Comparison of ENCODE assay signal across 9 mouse cellular contexts in the genomic region with DNA sequence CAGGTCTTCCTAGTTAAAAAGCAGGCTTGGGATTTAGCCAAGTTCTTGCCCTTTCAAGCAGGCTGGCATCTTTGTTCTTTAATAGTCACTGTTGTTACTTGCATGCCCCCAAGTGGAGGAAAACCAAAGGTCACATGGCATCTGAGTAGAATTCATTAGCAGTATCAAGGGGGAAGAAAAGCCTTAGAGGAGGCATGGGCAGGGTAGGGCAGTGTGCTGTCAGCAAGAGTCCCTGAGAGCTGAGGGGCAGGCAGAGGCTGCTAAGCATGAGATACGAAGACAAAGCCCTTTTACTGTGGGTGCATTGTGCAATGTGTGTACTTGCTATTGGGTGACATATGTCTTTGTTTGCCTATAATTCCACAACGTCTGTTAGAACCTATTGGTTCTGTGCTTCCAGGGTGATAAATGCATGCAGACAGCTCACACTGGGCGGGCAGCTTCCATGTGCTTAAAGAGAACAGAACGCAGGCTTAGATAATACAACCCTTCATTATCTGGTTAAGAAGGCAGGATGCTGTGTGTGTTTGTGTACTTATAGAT.
A peak's percentile ranks its signal among the peaks of the same experiment; 100 is the strongest.
DNase-seq lines count a peak whose midpoint lies in the region; ATAC-seq lines count a peak whose summit lies in the region.
"Had no signal": no experiment of that assay in that cellular context is flagged by ENCODE, and none has a peak within 500 bp of the region (broad histone marks: within the 10 kb centered on the region; RNA-seq: fewer than 3 reads in every experiment).

No protein-coding gene starts in this region.

- no peak overlapping the region for H3K4me2 ChIP-seq in forebrain, embryonic 16.5 days (ENCODE audit: low read length)
- H3K4me2 ChIP-seq: limb, embryonic 13.5 days had no signal

- H3K27me3 ChIP-seq in heart, embryonic 10.5 days (ENCODE audit: insufficient read depth, poor library complexity, severe bottlenecking): no peaks in the 10 kb centered on the region
- H3K27me3 ChIP-seq in forebrain, embryonic 16.5 days (replicated peaks; ENCODE audit: control insufficient read depth, insufficient read depth, low read length): no peaks in the 10 kb centered on the region
- H3K27me3 ChIP-seq: limb, embryonic 13.5 days had no signal

- peak; percentile 98 for ATAC-seq in forebrain, embryonic 16.5 days

- no peaks in the 10 kb centered on the region for H3K4me1 ChIP-seq in heart, embryonic 10.5 days
- peaks cover 5% of the 10 kb centered on the region for H3K4me1 ChIP-seq in forebrain, embryonic 16.5 days (replicated peaks; ENCODE audit: control insufficient read depth, insufficient read depth, low read length)

- DNase-seq in heart, adult 8-10 months (ENCODE audit: low spot score): peak; percentile 4
- no peak for DNase-seq in heart, embryonic 10.5 days (ENCODE audit: low spot score)
- peak; percentile 14 for DNase-seq in brain, embryonic 18.5 days (ENCODE audit: low read depth, low spot score)
- DNase-seq in kidney, postnatal 10 days: peak; percentile 34
- DNase-seq in mesoderm, embryonic 11.5 days (ENCODE audit: low read depth, low spot score): peak; percentile 65
- DNase-seq in thymus, postnatal 10 days (ENCODE audit: low spot score in 2 of 2): no peak
- no peak for DNase-seq in urinary bladder, postnatal 4 days (ENCODE audit: low spot score in 2 of 2)

- no peak overlapping the region for H3K9ac ChIP-seq in forebrain, embryonic 16.5 days (replicated peaks; ENCODE audit: low read depth, low read length)
- H3K9ac ChIP-seq: limb, embryonic 13.5 days had no signal

- H3K4me3 ChIP-seq in heart, embryonic 10.5 days: no peak overlapping the region
- H3K4me3 ChIP-seq in forebrain, embryonic 16.5 days (replicated peaks; ENCODE audit: low read length): no peak overlapping the region
- H3K4me3 ChIP-seq: limb, embryonic 13.5 days had no signal

- H3K27ac ChIP-seq in heart, embryonic 10.5 days: no peak overlapping the region
- 0 out of 2 replicates have a peak overlapping the region, but pooled peaks have one; percentile 1 for H3K27ac ChIP-seq in forebrain, embryonic 16.5 days (ENCODE audit: low read length)
- H3K27ac ChIP-seq: limb, embryonic 13.5 days had no signal

- H3K36me3 ChIP-seq in heart, embryonic 10.5 days: no peaks in the 10 kb centered on the region
- H3K36me3 ChIP-seq in forebrain, embryonic 16.5 days (ENCODE audit: control insufficient read depth, insufficient read depth): no peaks in the 10 kb centered on the region
- H3K36me3 ChIP-seq: limb, embryonic 13.5 days had no signal

- H3K9me3 ChIP-seq in heart, embryonic 10.5 days: no peaks in the 10 kb centered on the region
- H3K9me3 ChIP-seq in forebrain, embryonic 16.5 days (ENCODE audit: control insufficient read depth, low read length): no peaks in the 10 kb centered on the region
- H3K9me3 ChIP-seq: limb, embryonic 13.5 days had no signal

- WGBS in heart, embryonic 10.5 days: 46% methylated on average over 4 of the region's 4 CpGs
- WGBS in forebrain, embryonic 16.5 days: 5% methylated on average over 4 of the region's 4 CpGs

Comparison
In these comparisons a context has a peak if more than half of its experiments do, and no peak if none do; other contexts are left out.
1. DNase-seq: peak in heart, adult 8-10 months (single experiment), brain, embryonic 18.5 days (single experiment), kidney, postnatal 10 days (single experiment) and mesoderm, embryonic 11.5 days (single experiment); none in heart, embryonic 10.5 days (single experiment), thymus, postnatal 10 days (0 of 2) and urinary bladder, postnatal 4 days (0 of 2).